Mouse (Mus musculus) CH12.LX (cell line): Measurements from ENCODE around the gene Krt6a. TPM values are rescaled to one million over a fixed set of nuclear protein-coding genes. Genes with fewer than 3 reads are reported as not detected.

Experiments
- DNase-seq: peaks from one replicate; pipeline ENCODE4 v3.0.0-alpha.2; 2013; ENCODE audit errors: extremely low read depth
- H3K27ac ChIP-seq: 2 replicates; pipeline ENCODE4 v1.5.1; 2012; ENCODE audit warnings: low read depth, mild to moderate bottlenecking, control low read depth, moderate library complexity; ENCODE audit not compliant: insufficient read depth
- H3K27me3 ChIP-seq: replicated peaks from 2 replicates; pipeline ENCODE3; 2012; ENCODE audit warnings: inconsistent platforms
- H3K36me3 ChIP-seq, 2 experiments: replicated peaks in 1 of 2; 2 replicates each; pipeline versions ENCODE3 to v1.6.1; 2012; ENCODE audit warnings: inconsistent platforms in 1 of 2, low read length in 1 of 2, mild to moderate bottlenecking in 1 of 2, mixed read lengths in 1 of 2, moderate library complexity in 1 of 2; ENCODE audit not compliant: control insufficient read depth in 1 of 2, insufficient read depth in 1 of 2
- H3K4me1 ChIP-seq, 2 experiments: 2 replicates each; pipeline ENCODE4 v1.6.1; 2012; ENCODE audit warnings: inconsistent platforms in 1 of 2, moderate library complexity in 1 of 2; ENCODE audit not compliant: insufficient read depth in 2 of 2, control insufficient read depth in 1 of 2
- H3K4me2 ChIP-seq: 2 replicates; pipeline ENCODE4 v1.6.1; 2012; ENCODE audit warnings: low read depth, mild to moderate bottlenecking, control low read depth; ENCODE audit not compliant: poor library complexity, insufficient read depth, severe bottlenecking
- H3K4me3 ChIP-seq, 3 experiments: fragments of 150-350 bp in 1 of 3; sonication (generic) in 1 of 3; replicated peaks in 1 of 3; 2 replicates each; pipeline versions ENCODE3 to v1.5.1; 2011 to 2012; ENCODE audit warnings: low read depth in 2 of 3, low read length in 2 of 3, mild to moderate bottlenecking in 2 of 3, moderate library complexity in 2 of 3, control low read depth in 1 of 3, improper control_type of control experiment in 1 of 3, inconsistent platforms in 1 of 3, mixed read lengths in 1 of 3; ENCODE audit not compliant: poor library complexity in 1 of 3
- H3K79me2 ChIP-seq: replicated peaks from 2 replicates; pipeline ENCODE4 v1.6.1; 2012; ENCODE audit warnings: mild to moderate bottlenecking, moderate library complexity; ENCODE audit not compliant: control insufficient read depth, poor library complexity, insufficient read depth, severe bottlenecking; ENCODE audit errors: extremely low read depth
- H3K9ac ChIP-seq: 2 replicates; pipeline ENCODE4 v1.6.1; 2012; ENCODE audit warnings: low read depth, mild to moderate bottlenecking, control low read depth, moderate library complexity; ENCODE audit not compliant: insufficient read depth
- H3K9me3 ChIP-seq: replicated peaks from 2 replicates; pipeline ENCODE3; 2012; ENCODE audit warnings: low read length, inconsistent platforms, mixed read lengths
- CHD2 ChIP-seq: IDR thresholded peaks from 2 replicates; pipeline ENCODE4 v1.6.1; 2011; ENCODE audit warnings: low read length, improper control_type of control experiment
- CTCF ChIP-seq, 2 experiments: IDR thresholded peaks in 1 of 2; conservative IDR thresholded peaks in 1 of 2; 2 replicates each; pipeline ENCODE4 v1.5.1; 2011 to 2012; ENCODE audit warnings: low read depth in 2 of 2, low read length in 2 of 2, improper control_type of control experiment in 1 of 2, inconsistent platforms in 1 of 2, mild to moderate bottlenecking in 1 of 2, moderate library complexity in 1 of 2
- ELF1 ChIP-seq: IDR thresholded peaks from 2 replicates; pipeline ENCODE4 v1.6.1; 2014; ENCODE audit warnings: low read depth, mild to moderate bottlenecking, inconsistent platforms, low read length, improper control_type of control experiment
- GABPA ChIP-seq: IDR thresholded peaks from 2 replicates; pipeline ENCODE4 v1.6.1; 2012; ENCODE audit warnings: low read depth, low read length, improper control_type of control experiment, inconsistent platforms; ENCODE audit not compliant: insufficient replicate concordance
- JUN ChIP-seq: IDR thresholded peaks from 2 replicates; pipeline ENCODE4 v1.6.1; 2011; ENCODE audit warnings: low read depth, mild to moderate bottlenecking, low read length, improper control_type of control experiment, moderate library complexity; ENCODE audit not compliant: insufficient read depth
- MYC ChIP-seq: IDR thresholded peaks from 2 replicates; pipeline ENCODE4 v1.6.1; 2011; ENCODE audit warnings: low read depth, mild to moderate bottlenecking, improper control_type of control experiment, low read length
- NELFE ChIP-seq: IDR thresholded peaks from 2 replicates; pipeline ENCODE4 v1.6.1; 2011; ENCODE audit warnings: low read depth, low read length, improper control_type of control experiment
- NRF1 ChIP-seq: IDR thresholded peaks from 2 replicates; pipeline ENCODE4 v1.6.1; 2014; ENCODE audit warnings: low read depth, mild to moderate bottlenecking, inconsistent platforms, low read length, improper control_type of control experiment, moderate library complexity
- POLR2A ChIP-seq: IDR thresholded peaks from 2 replicates; pipeline ENCODE4 v1.6.1; 2011; ENCODE audit warnings: low read depth, mild to moderate bottlenecking, improper control_type of control experiment, low read length
- POLR2AphosphoS2 ChIP-seq: IDR thresholded peaks from 2 replicates; pipeline ENCODE4 v1.6.1; 2011; ENCODE audit warnings: low read depth, low read length, improper control_type of control experiment
- RAD21 ChIP-seq: IDR thresholded peaks from 2 replicates; pipeline ENCODE4 v1.6.1; 2011; ENCODE audit warnings: low read depth, mild to moderate bottlenecking, low read length, improper control_type of control experiment, moderate library complexity
- SMC3 ChIP-seq: IDR thresholded peaks from 2 replicates; pipeline ENCODE4 v1.6.1; 2011; ENCODE audit warnings: low read depth, low read length, improper control_type of control experiment
- TCF12 ChIP-seq: IDR thresholded peaks from 2 replicates; pipeline ENCODE4 v1.6.1; 2014; ENCODE audit warnings: low read depth, mild to moderate bottlenecking, inconsistent platforms, low read length, improper control_type of control experiment
- UBTF ChIP-seq: IDR thresholded peaks from 2 replicates; pipeline ENCODE4 v1.6.1; 2012; ENCODE audit warnings: low read depth, mild to moderate bottlenecking, inconsistent platforms, low read length, improper control_type of control experiment, moderate library complexity
- USF2 ChIP-seq: conservative IDR thresholded peaks from 2 replicates; pipeline ENCODE4 v1.6.1; 2011; ENCODE audit warnings: low read depth, low read length, improper control_type of control experiment
- ZC3H11A ChIP-seq: IDR thresholded peaks from 2 replicates; pipeline ENCODE4 v1.6.1; 2012; ENCODE audit warnings: low read depth, mild to moderate bottlenecking, inconsistent platforms, low read length, improper control_type of control experiment
- ZKSCAN1 ChIP-seq: IDR thresholded peaks from 2 replicates; pipeline ENCODE4 v1.6.1; 2012; ENCODE audit warnings: low read depth, inconsistent platforms, low read length, improper control_type of control experiment, borderline replicate concordance
- ZMIZ1 ChIP-seq: IDR thresholded peaks from 2 replicates; pipeline ENCODE4 v1.6.1; 2012; ENCODE audit warnings: low read depth, mild to moderate bottlenecking, inconsistent platforms, low read length, improper control_type of control experiment
- ZNF384 ChIP-seq: IDR thresholded peaks from 2 replicates; pipeline ENCODE4 v1.6.1; 2012; ENCODE audit warnings: low read depth, low read length, improper control_type of control experiment, inconsistent platforms
- dilution Hi-C: fragments of 300-500 bp; cut with MboI; formaldehyde crosslinking; loops from 2 replicates; pipeline ENCODE4 v1.14.3; 2020; ENCODE audit warnings: low sequenced_read_pairs; ENCODE audit not compliant: extremely low pct_unique_long_range_greater_than_20kb, extremely low pct_ligation_motif_present
- in situ Hi-C: fragments of 300-500 bp; cut with MboI; formaldehyde crosslinking; loops from 3 replicates; pipeline ENCODE4 v1.14.3; 2019; ENCODE audit warnings: low sequenced_read_pairs, low pct_ligation_motif_present, low pct_unique_long_range_greater_than_20kb, mixed read lengths
- polyA plus RNA-seq: library from polyadenylated mRNA; unstranded; fragments of >175 nt; gene quantifications from 2 replicates; pipeline ENCODE4 v1.2.1, GENCODE M21; 2012; ENCODE audit warnings: low read depth; ENCODE audit not compliant: insufficient read length
- total RNA-seq, 2 experiments: library from RNA; depleted of rRNA; stranded (reverse); fragments of 300-350 nt in 1 of 2; fragments of >200 nt in 1 of 2; gene quantifications; 2 replicates each; pipeline ENCODE4 v1.2.3; 2012 to 2014

The Krt6a gene
- total and polyA plus RNA-seq, 3 experiments, result not detected

DNA sequence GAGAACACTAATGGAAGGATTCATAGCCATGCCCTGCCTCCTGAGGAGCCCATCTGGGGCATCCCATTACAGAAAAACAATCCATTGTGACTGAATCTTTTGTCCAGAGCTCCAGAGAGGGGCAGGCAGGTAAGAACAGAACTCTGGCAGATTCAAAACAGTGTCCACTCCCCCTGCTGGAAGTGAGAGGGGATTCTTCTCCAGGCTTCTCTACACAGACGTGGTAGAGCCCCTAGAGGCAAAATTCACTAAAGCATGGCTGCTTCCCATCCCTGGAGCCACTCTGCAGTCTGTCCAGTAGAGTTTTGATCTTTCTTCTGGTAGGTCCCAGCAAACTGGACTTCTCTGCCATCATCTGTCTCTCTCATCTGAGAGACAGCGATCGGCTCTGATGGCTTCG lies 10.0 kb upstream of the Krt6a start:
- peak; percentile 45 for DNase-seq
- no peak overlapping the region for H3K9ac ChIP-seq
- TF ChIP-seq UBTF, result no peak
- TF ChIP-seq MYC, result no peak
- peak; percentile 24 to 90; a peak in 3 of 4 replicates for TF ChIP-seq CTCF (conservative IDR thresholded peaks at IDR 0.05 in 1 of 2, IDR thresholded peaks at IDR 0.05 in 1 of 2; ENCODE audit: low read depth in 2 of 2, low read length in 2 of 2)
- peak; percentile 56 for TF ChIP-seq RAD21
- peak; percentile 68 for TF ChIP-seq SMC3

DNA sequence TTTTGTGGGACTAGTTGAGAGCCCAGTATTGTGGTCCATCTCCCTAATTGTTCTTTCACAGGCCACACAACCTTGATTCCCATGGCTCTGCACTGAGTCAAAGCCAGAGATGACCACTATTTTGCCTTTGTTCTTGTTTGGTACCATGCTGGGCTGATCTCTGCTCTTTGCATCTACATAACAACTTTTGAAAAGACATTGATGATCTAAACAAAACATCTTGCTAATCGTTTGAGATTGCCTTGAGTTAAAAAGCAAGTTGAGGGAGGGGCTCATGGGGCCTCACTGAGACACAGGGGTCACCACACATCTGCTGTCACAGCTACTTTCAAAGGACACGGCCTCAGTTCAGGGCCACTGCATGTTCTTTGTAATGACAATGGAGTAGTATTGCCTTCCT lies 8.3 kb upstream of the Krt6a start:
- H3K27me3 ChIP-seq, result peaks cover 95% of the 10 kb centered on the region
- no peak overlapping the region for H3K4me3 ChIP-seq
- dilution Hi-C loops (no loop called here), in situ Hi-C loops (no loop called here)
- no peaks in the 10 kb centered on the region for H3K36me3 ChIP-seq
- H3K9me3 ChIP-seq, result no peaks in the 10 kb centered on the region
- H3K79me2 ChIP-seq, result no peaks in the 10 kb centered on the region
- no peak for TF ChIP-seq NELFE
- no peak for TF ChIP-seq ZKSCAN1
- TF ChIP-seq USF2, result no peak
- no peak for TF ChIP-seq NRF1
- TF ChIP-seq POLR2A, result no peak
- no peak for TF ChIP-seq ZMIZ1
- no peak for TF ChIP-seq POLR2AphosphoS2
- no peak for TF ChIP-seq CHD2
- no peak for TF ChIP-seq ZC3H11A
- no peak overlapping the region for H3K27ac ChIP-seq
- H3K4me1 ChIP-seq, result no peaks in the 10 kb centered on the region
- no peak overlapping the region for H3K4me2 ChIP-seq
- no peak overlapping the region for H3K9ac ChIP-seq
- no peak for DNase-seq

More for the DNA sequence above, 10.0 kb upstream of the Krt6a start:
- H3K4me1 ChIP-seq, result 0 out of 4 replicates have a peak, but pooled peaks cover 0 to 4% of the 10 kb centered on the region in 2 experiments
- no peak overlapping the region for H3K4me3 ChIP-seq
- peaks cover 95% of the 10 kb centered on the region for H3K27me3 ChIP-seq
- no peak overlapping the region for H3K27ac ChIP-seq
- no peaks in the 10 kb centered on the region for H3K9me3 ChIP-seq
- in situ Hi-C loops (no loop called here), dilution Hi-C loops (no loop called here)
- no peaks in the 10 kb centered on the region for H3K79me2 ChIP-seq
- H3K4me2 ChIP-seq, result no peak overlapping the region
- no peaks in the 10 kb centered on the region for H3K36me3 ChIP-seq

DNA sequence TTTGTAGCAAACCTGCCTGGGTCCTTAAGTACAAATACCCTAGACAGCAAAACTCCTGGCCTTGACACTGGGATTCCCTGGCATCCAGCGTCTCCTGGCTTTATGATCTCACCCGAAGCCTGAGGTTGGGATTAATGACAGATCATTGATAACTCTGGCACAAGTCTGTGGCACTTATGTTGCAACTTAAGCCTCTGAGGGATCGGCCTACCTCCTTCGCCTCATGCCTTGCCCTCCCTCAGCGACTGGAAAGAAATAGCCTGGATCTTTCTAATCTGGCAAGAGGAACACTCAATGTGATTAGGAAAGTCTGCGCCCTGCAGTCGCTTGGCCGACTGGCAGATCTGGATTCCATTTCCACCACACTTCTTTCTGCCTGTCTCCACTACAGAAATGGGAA lies 5.8 kb upstream of the Krt6a start:
- no peaks in the 10 kb centered on the region for H3K79me2 ChIP-seq
- H3K27me3 ChIP-seq, result peaks cover 96% of the 10 kb centered on the region
- H3K4me3 ChIP-seq, result no peak overlapping the region
- in situ Hi-C loops, result no loop called here
- DNase-seq, result no peak
- H3K9ac ChIP-seq, result no peak overlapping the region
- dilution Hi-C loops, result no loop called here
- no peak overlapping the region for H3K4me2 ChIP-seq
- H3K4me1 ChIP-seq, result no peaks in the 10 kb centered on the region
- TF ChIP-seq ZNF384 (no peak), TCF12 (no peak), GABPA (no peak), JUN (no peak), ELF1 (no peak)
- no peaks in the 10 kb centered on the region for H3K36me3 ChIP-seq
- no peaks in the 10 kb centered on the region for H3K9me3 ChIP-seq
- H3K27ac ChIP-seq, result no peak overlapping the region
